Mouse (Mus musculus): ENCODE results near the gene Spast.

The Spast gene

DNA sequence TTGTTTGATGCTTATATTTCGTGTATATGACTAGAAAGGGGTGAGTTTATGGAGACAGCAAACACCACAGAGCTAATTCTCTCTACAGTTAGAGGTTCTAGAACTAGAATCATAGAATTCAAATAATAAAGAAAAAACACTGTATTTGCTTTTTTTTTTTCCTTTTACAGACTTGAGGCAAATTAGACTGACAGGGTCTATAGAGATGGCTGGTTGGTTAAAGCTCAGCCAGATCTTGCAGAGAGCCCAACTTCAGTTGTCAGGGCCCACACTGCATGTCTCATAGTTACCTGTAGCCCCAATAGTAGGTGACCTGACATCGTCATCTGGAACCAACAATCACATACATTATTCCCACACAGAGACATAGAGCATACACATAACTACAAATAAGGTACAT lies 14.9 kb upstream of the Spast start, which contains the start of gene Dpy30:
Dpy30 (minus strand) TSS at position 101 of the 400 bp plus-strand sequence.
- in situ Hi-C loops (cut with MboI, MseI), result loop anchor here (10.0 kb wide), 1 partner anchor 1161 kb away; no protein-coding TSS in a partner anchor

DNA sequence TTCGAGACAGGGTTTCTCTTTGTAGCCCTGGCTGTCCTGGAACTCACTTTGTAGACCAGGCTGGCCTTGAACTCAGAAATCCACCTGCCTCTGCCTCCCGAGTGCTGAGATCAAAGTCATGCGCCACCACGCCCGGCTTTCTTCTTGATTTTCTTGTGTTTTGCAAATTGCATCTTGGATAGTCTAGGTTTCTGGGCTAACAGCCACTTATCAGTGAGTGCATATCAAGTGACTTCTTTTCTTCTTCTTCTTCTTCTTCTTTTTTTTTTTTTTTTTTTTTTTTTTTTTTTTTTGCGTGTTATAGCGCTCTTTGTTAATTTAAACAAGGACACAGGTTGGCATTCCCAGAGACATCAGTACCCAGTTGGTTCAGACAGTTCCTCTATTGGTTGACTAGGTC lies 11.6 kb upstream of the Spast start:
- in situ Hi-C loops (cut with MboI, MseI), result loop anchor here (10.0 kb wide), 1 partner anchor 1158 kb away; no protein-coding TSS in a partner anchor

DNA sequence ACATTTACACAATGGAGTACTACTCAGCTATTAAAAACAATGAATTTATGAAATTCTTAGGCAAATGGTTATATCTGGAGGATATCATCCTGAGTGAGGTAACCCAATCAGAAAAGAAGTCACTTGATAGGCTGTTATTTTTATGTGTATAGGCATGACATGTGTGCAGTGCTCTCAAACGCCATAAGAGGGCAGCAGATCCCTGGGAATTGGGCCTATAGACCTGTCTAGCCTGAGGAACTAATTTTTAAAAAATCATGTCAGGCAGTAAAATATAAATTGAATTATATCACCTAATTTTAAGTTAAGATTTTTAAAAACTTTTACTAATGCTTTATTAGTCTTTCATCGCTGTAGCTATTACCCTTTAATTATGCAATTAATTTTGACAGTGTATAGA lies 10.6 kb upstream of the Spast start:
- in situ Hi-C loops (cut with MboI, MseI), result loop anchor here (10.0 kb wide), 1 partner anchor 1157 kb away; no protein-coding TSS in a partner anchor

DNA sequence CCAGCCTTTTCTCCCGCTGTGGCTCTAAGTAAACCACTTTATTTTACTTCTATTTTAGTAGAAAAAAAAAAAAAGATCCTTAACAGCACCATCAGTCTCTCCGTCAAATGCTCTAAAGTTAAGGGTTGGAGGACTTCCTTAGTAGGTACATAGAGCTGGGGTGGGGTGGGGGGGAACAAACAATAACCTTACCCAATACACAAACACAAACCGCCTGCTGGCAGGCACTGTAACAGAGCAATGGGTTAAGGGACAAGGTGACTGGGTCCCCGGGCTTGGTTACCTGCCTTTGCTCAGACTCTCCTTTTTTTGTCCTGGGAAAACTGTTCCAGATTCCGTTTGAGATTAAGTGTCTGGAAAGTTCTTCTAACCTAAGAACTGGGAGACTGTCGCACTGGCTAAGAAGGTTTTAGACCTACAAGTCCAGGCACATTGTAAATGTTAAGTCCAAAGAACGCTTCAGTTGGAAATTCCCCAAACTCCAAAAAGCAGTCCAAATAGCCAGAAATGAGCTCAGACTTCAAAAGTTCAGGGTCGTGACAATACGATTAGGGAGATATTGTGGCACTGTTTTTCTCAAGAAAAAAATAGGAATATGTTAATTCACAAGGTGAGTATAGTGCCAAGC lies 7.6 kb upstream of the Spast start:
- in situ Hi-C loops (cut with MboI, MseI), result no loop called here

DNA sequence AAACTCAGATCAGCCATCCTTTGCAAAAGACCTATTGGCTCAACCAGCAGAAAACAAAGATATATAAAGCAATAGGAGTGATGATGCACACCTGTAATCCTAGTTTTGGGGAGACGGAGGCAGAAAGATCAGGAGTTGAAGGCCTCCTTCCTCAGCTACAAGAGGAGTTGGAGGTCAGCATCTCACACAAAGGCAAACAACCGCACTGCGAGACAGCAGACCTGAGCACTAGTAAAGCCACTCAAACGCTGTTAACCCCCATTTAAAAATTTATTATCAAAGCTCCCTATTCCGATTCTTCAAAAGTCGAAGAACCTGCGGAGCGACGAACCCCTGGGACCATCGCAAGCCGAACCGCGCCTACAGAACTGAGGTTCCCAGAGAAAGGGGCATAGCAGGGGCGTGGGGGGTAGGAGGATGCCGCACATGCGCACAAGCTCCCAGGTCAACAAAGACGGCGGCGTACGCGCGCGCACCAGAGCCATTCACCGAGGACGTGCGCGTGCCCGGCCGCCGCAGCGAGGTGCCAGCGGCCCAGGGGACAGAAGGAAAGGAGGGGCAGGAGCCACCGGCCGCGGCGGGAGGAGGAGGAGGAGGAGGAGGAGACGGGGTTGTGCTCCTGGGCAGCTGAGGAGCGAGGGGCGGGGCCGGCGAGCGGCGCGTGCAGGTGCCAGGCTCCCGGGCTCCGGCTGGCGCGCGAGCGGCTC lies 409 bp upstream of the Spast start:
- in situ Hi-C loops (cut with MboI, MseI), result no loop called here

DNA sequence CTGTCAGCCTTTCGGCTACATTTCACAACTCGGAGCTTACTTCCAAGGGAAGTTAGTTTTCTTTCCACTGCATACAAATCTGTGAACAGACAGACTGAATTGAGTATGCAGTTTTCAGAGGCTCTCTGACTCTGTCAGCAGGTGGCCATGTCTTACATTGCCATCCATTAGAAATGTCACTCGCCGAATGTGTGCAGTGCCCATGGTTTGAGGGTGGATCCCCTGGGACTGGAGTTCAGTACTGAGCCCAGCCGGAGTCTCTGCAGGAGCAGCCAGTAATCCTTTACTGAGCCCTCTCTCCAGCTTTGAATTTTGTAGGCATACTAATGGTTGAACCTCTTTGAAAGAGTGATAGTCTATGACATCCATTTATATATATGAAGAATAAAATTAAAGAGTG lies 2.4 kb downstream of the Spast start:
- in situ Hi-C loops (cut with MboI, MseI), result no loop called here

DNA sequence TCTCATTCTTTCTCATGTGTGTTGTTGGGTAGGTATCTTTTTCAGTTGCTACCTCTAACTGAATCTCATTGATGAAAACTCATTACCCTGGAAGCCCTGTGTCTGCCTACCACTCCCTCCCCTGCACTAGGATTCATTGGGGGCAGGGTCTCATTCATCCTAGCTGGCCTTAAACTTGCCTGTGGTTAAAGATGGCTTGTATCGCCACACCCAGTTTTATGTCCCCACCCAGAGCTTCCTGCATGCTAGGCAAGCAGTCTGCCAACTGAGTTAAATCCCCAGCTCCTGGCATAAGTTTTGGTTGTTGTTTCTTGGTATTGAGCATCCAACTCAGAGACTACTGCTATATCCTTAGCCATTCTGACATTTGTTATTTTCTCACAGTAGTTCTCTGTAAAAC lies 24.8 kb downstream of the Spast start:
- in situ Hi-C loops (cut with MboI, MseI), result no loop called here

DNA sequence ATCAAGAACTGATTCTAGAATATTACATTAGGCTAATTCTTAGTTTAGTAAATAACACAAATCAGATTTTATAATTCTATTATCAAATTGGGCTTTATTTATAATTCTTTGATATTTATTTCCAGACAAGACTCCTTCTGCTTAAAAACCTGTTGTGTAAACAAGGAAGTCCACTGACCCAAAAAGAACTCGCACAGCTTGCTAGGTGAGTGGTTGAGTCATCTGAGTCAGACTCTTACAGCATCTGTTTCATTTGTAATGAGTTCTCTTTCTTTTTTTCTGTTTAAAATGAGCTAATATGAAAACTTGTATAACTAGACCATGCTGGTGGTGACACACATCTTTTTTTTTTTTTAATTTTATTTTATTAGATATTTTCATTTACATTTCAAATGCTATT lies 38.1 kb downstream of the Spast start:
- in situ Hi-C loops (cut with MboI, MseI), result no loop called here

DNA sequence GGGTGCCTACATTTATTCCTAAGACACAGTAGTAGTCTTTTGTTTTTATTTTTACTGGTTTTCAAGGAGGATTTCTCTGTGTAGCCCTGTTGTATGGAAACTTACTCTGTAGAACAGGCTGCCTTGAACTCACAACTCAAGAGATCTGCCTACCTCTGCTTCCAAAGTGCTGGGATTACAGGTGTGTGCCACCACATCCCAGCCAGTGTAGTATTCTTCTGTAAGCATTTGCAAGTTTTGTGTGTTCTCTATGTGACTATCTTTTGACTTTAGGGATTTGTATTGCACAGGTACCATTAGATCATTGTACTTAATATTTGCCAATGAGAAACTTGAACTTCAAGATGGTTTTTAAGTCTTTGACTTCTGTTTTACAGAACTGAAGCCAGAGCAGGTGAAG lies 47.9 kb downstream of the Spast start:
- in situ Hi-C loops (cut with MboI, MseI), result no loop called here

DNA sequence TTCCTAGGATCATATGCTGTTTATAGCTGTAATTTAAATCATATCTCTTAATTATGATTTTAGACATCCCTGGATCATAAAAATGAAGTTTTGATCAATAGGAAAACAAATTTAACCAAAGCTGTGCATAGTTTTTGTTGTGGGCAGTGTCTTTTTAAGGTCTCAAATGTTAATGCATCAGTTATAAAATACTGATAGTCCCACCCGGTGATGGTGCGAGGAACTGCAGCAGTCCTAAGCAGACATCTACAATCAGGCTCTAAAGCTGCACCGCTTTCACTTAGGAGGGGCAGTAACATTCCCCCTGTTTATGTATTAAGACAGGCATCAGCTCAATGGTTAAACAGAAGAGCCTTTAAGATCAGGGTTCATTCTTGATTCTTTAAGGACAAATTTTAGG lies 51.1 kb downstream of the Spast start:
- in situ Hi-C loops (cut with MboI, MseI), result no loop called here

DNA sequence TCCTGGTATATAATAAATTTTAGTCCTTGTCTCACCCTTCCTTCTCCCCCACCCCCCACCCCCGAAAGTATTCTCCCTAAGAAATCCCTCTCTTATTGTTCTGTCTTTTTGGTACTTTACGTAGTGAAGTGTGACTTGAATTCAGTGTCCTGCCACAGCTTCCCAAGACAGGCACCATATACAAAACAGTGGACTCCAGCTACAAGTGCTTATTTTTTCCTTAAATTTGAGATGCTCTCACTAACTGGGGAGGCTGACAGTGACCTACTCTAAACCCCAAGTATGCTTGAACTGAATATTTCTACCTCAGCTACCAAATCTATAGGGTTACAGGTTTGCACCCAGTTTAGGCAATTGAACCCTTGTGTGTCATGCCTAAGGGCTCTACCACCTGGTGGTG lies 55.6 kb downstream of the Spast start:
- in situ Hi-C loops (cut with MboI, MseI), result no loop called here

DNA sequence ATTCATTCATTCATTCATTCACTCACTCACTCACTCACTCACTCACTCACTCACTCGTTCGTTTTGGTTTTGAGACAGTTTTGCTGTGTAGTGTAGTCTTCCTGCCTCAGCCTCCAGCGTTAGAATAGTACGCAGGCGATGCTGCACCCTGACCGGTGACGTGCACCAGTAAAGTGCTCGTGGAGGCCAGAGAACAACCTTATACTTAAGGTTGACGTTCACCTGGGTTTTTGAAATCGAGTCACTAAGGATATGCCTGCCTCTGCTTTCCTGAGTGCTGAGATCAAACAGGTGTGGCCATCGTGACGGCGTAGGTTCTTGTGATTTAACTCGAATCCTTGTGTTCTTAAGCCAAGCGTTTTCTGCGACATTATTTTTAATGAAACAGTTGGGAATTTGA lies 56.1 kb downstream of the Spast start:
- in situ Hi-C loops (cut with MboI, MseI), result loop anchor here (5.0 kb wide), 1 partner anchor 78 kb away; no protein-coding TSS in a partner anchor

DNA sequence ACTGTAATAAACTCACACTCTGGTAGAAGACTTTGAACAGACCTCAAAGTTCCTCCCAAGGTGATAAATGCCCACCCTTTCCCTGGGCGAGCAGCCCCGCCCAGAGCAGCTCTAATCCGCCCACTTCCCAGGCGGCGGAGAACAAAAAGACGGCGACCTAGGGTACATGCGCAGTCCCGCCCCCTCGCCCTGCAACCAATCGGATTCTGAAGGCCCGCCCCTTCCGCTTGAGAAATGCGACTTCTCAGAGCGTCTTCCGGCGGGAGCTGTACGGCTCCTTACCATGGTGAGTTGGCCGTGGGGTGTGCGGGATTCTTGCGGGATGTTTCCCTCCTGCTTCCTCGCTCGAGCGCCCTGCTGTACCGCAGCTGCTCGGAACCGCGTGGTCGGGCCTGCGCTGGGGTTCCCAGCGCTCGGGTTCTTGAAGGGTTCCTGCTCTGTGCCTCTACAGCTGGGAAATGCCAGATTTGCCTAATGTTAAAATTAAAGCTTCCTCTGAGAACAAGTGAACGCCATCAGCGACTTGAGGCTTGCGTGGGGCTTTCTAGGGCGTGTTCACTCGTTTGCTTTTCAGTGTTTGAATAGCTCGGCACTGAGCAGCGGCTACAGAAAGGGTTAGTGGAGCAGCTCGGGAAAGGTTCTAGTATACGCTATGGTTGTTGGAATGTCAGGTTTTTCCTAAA lies 56.7 kb downstream of the Spast start, which contains the start of gene Slc30a6:
Slc30a6 (plus strand) TSS at position 226 of the 683 bp plus-strand sequence.
- in situ Hi-C loops (cut with MboI, MseI), result loop anchor here (5.0 kb wide), 1 partner anchor 78 kb away; no protein-coding TSS in a partner anchor

DNA sequence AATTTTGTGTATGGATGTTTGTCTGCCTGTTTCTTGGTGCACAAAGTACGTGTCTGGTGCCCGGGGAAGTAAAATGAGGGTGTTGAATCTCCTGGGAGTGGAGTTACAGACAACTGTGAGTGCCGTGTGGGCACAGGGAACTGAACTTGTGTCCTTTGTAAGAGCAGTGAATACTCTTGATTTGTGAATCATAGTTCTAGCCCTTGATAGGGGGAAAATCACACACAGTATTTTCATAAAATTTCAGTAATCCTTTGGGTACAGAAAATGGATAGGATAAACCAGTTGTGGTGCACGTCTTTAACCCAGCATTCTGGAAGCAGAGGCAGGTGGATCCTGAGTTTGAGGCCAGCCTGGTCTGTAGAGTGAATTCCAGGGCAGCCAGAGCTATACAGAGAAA lies 58.0 kb downstream of the Spast start:
- in situ Hi-C loops (cut with MboI, MseI), result loop anchor here (5.0 kb wide), 1 partner anchor 79 kb away; no protein-coding TSS in a partner anchor

DNA sequence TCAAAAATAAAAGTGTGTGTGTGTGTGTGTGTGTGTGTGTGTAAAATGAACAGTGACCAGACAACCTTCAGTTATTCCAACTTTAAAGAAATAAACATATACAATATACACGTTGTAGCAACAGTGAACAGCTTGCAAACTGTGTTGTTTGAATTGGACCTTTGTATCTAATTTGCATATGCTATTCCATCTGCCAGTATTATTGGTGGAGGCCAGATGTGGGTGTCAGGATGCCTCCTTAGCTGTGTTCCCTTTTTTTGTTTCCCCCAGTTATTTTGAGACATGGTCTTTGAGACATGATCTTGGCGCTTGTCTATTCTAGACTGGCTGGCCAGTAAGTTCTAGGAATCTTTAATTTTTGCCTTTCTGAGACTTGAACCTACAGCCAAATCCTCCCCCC lies 58.4 kb downstream of the Spast start:
- in situ Hi-C loops (cut with MboI, MseI), result loop anchor here (5.0 kb wide), 1 partner anchor 80 kb away; no protein-coding TSS in a partner anchor

DNA sequence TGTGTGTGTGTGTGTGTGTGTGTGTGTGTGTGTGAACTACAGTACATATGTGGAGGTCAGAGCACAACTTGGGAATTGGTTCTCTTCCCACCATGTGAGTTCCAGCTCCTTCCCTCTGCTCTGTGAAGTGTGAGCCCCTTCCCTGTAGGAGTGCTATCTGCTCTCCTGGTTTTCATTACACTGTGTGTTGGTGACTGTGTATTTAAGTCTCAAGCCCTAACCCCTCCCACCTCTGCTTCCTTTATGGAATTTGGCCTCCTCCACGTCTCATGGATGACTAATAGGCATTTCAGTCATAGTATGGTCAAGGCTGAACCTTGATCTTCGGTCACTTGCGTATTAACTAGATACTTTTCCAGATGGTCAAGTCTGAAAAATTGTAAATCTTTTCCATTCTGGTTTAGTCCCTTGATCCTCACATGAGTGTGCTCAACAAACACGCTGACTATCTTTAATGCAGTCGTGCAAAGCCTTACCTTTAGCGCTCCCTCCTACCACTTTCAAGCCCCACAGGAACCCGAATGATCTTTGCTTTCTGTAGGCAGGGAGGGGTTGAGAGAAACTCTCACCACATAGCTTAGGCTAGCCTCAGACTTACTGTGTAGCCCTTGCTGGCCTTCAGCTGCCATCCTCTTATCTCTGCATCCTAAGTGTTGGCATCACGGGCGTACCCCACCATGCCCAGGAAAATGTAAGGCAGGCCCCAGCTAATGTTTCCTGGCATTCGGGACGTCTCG lies 63.9 kb downstream of the Spast start:
- in situ Hi-C loops (cut with MboI, MseI), result loop anchor here (5.0 kb wide), 1 partner anchor 85 kb away; the partner anchor contains the start of gene Yipf4

DNA sequence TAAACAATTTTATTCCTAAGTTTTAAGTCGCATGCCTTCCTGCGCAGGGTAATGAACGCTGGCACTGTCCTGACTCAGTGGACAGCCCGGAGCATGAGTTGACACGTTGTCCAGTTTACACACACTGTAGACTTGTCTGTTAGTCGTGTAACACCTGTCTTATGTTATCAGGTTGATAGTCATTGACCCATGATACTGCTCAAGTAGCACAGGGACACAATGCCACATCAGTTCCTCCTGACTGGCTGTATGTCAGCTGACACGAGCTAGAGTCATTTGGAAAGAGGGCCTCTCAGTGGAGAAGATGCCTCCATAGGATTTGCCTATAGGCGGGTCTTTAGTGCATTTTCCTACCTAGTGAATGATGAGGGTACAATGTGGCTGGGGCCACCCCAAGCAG lies 67.7 kb downstream of the Spast start:
- in situ Hi-C loops (cut with MboI, MseI), result no loop called here

DNA sequence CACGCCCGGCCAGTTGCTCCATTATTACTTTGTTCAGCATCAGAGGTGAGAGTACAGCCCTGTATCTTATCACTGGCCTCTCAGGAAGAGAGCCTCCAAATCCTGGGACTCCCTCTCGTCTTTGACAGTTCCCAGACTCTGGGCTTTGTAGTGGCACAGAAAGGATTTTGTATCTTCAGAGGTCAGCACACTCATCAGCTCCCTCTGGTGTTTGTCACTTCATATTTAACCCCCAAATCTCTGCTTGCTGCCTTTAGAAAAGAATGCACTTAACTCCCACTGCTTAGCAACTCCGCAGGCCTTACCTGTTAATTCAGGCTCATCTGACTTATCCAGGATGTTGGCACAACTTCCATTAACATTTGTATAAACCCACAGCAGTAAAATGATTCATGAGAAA lies 70.9 kb downstream of the Spast start:
- in situ Hi-C loops (cut with MboI, MseI), result no loop called here

DNA sequence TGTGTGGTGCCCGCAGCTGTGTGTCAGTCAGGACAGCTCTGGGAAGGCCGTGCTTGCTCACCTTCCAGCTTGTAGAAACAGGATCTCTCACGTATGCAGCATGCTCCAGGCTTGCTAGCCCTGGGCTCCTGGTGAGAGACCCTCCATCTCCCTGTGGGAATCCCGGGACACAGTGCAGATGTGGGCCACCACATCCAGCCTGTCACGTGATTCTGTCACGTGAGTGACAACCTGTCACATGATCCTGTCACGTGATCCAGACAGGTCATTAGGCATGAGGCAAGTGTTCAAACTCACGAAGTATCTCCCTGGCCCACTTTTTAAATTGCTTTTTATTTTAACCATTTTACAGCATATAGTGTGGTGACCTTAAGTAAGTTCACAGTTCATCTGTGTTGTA lies 74.5 kb downstream of the Spast start:
- in situ Hi-C loops (cut with MboI, MseI), result no loop called here

DNA sequence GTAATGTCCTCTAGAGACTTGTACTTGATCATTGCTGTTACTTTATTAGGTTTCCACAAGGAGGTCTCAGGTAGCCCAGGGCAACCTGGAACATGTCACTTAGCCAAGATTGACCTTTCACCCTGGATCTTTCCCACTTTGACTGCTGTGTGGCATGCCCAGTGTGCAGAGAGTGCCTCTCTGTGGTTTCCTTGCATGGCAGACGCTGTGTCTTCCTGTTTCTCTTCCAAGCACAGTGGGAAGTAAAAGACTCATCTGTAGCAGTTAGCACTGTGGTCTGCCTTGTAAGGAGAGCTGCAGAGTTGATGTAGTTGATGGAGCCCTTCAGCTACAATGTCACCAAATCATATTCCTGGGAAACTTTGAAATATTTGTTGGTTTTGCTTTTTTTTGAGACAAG lies 75.9 kb downstream of the Spast start:
- in situ Hi-C loops (cut with MboI, MseI), result no loop called here

DNA sequence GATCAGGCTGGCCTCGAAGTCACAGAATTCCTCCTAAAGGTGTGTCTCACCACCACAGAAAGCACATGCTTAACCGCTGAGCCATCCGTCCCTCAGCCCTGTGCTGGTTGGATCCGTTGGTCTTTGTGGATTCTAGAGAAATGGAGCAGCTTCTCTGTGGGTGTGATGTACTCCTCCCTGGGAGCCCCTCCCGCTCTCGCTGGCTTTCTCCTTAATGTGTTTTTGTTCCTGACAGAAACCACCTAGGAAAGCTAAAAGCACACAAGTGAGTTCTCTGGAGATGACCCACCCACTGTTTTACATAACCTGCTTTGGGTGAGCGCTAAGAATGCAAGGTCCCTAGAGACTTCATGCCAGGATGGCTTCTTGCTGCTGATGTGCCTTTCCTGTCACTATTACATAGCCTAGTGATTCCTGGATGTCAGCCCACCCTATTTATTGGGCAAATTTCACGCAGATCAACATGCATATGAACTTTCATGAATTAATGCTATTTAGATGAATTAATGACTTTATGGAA lies 78.1 kb downstream of the Spast start:
- in situ Hi-C loops (cut with MboI, MseI), result no loop called here
